Mouse (Mus musculus) thymus, adult 2 months (tissue): ENCODE measurements around the gene Mybpc2.

ENCODE experiments used
- CTCF ChIP-seq: fragments of 200-500 bp; IDR thresholded peaks from 2 replicates; pipeline ENCODE4 v1.5.1; 2012; ENCODE audit warnings: mild to moderate bottlenecking, control low read depth, low read length, moderate library complexity, borderline replicate concordance; ENCODE audit not compliant: control insufficient read depth, poor library complexity, insufficient read depth; ENCODE audit errors: extremely low read depth
- POLR2A ChIP-seq: fragments of 200-500 bp; IDR thresholded peaks from 2 replicates; pipeline ENCODE4 v1.6.1; 2012; ENCODE audit warnings: mild to moderate bottlenecking, low read length, control low read depth, moderate library complexity; ENCODE audit not compliant: control insufficient read depth, poor library complexity, insufficient read depth; ENCODE audit errors: extremely low read depth

- TF ChIP-seq POLR2A (no peak), CTCF (no peak)
Observed at GRCm38 (mm10) chr7:44460767-44461502, 63.5 kb downstream of the Mybpc2 start.
